Mouse (Mus musculus) gastrocnemius, postnatal 25 days (tissue): ENCODE data around the gene Fam53b. TPM values are rescaled to one million over a fixed set of nuclear protein-coding genes. Genes with fewer than 3 reads are reported as not detected.

ENCODE experiments used
- DNase-seq: peaks from one replicate; pipeline ENCODE4 v3.0.0; 2022
- total RNA-seq, 2 experiments: library from RNA; stranded (reverse); gene quantifications; 1 replicate in 1 of 2; 2 replicates in 1 of 2; pipeline ENCODE4 v1.2.3; 2021

The Fam53b gene
- total RNA-seq, 2 experiments from 2014 or later: 17.0 to 19.0 TPM

- DNase-seq: peak; percentile 84
Observed at GRCm38 (mm10) chr7:132810879-132811278, 2.8 kb downstream of the Fam53b start.

DNA sequence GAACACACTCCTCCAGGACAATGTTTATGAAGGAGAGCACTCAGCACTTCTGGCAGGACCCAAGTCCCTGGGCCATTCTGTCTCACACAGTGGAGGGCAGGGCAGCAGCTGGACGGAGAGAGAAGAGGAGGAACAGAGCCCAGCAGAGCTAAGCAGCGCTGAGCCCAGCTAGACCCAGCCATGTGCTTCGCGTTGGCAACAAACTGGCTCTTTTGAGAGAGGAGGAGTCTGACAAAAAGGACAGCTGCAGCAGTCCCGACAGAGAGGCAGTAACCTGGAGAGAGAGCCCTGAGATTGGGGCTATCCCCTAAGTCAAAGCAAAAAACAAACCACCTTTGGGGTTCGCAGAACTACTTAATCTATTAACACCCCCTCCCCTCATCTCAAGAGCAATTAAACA lies 3.3 kb downstream of the Fam53b start:
- peak; percentile 83 for DNase-seq

DNA sequence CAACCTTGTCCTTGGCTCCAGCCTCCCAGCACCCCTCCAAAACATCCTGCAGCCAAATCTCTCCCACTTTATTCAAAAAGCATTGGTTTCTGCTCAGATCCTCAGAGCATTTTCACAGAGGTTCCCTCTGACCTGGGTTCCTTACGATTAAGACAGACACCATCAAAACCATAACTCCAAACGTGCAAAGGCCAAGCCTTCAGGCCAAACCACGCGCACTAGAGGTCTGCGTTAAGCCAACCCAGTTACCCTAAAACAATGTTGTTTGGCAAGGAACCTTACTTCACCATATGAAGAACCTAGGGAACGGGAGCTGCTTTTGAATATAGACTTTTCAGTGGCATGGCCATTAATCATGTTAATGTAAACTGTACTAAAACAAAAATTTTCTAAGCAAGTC lies 4.0 kb downstream of the Fam53b start:
- no peak for DNase-seq

DNA sequence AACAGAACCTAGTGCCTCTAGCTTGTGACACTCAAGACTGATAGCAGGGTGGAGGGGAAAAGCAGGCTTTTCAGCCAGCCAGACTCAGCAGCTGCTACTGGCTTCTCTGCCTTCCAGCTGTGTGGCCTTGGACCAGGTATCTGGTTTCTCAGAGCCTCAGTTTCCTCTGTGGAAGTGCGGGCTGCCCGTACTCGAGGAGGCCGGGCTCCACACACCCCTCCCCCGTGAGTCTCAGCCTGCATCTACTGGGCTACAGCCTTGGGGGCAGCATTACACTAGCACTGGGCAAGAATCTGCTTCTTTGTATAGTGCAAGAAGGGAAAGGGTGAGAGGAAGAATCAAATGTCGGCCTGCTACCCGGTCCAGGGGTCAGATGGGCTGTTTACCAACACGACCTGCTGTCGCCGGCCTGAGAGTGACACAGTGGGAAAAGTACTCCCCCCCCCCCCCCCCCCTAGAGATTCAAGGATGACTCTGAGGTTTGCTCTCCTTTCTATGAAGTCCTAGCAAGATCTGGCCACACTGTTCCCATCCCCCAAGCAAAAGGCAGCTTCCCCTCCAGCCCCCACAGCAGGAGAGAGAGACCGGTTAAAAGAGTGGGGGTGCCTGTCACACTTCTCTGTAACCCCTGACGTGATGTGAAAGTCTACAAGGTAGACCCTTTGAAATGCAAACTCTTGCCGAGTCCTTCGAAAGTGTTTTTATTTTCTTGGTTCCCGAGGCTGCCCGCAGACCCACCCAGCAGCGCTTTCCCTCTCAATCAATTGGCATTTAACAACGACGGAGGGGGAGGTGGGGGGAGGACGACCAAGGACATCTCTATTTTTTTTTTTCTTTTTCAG lies 4.6 kb downstream of the Fam53b start:
- DNase-seq: peak; percentile 68

DNA sequence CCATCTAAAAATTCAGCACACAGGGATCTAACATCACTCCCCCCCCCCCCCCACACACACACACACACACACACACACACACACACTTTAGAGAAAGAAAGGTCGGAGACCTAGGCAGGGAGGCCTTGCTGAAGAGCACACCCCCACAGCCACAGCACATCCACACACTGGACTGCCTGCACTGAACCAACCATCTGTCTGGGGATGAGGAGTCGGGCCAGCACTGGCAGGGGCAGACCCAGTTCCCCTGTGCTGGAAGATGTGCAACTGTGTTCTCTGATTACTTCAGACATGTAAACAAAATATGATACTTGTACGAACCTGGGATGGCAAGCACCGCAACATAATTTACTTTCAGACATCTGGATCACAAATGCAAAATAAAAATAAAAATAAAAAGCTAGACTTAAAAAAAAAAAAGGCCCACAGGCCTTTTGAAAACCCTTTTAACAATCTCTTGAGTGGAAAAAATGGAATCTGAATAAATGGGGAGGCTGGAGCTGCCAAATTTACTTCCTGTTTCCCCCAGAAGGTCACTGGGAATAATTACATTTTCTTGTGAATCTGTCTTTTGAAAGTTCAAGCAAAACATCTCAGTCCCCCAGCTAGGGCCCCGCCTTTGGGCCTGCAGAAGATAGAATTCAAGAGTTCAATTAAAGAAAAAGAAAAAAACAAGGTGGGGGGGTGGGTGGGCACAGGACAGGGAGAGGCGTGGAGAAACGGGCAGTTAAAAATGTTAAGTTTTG lies 5.5 kb downstream of the Fam53b start:
- peak; percentile 71 for DNase-seq

GRCm38 (mm10) chr7:132806926-132807857 lies 6.5 kb downstream of the Fam53b start:
- no peak for DNase-seq

DNA sequence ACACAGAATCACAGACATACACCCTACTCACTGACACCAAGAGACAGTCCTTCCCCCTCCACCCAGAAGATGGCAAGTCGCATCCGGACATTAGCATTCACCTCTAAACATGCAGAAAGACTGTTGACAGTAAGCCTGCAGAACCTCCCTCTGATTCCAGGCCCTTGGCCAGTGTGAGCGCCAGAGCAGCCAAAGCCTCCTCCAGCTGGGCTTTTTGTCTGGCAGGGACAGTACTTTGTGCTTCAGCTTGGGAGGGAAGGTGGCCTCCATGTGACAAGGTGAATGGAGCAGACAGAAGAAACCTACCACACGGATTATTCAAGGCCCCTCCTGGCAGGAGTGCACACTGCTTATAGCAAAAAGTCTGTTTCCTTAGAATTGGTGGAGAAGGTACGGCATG lies 7.4 kb downstream of the Fam53b start:
- DNase-seq: peak; percentile 77

DNA sequence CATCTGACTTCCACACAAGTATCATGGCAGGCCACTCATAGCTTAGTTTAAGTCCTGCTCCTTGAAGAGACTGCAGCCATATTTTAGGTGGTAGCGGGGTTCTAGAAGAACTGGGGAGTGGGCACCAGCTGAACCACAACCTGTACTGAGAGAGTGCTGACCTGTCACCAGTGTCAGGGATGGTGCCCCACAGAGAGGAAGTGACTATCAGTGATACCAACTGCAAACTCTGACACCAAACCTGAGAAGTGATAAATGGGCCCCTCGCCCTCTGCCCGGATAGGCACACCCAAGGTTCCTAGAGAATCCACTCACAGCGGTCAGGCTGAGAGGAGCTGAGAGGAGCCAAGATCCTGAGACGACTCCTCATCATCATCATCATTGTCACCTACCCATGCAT lies 8.7 kb downstream of the Fam53b start:
- DNase-seq: no peak

DNA sequence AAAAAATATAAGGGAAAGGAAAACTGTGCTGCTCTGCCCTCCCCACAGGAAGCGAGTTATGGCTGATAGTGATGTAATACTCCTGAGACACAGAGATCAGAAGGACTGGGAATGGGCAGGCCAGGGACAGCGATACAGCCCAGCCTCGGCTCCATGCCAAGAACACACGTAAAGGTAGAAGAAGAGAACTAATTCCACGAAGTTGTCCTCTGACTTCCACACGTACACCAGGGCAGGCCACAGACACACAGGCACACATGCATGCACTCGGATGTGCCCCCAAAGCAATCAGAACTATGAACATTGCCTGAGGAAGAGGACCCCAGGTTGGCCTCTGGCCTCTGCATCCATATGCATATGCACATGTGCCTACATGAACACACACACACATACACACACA lies 9.2 kb downstream of the Fam53b start:
- no peak for DNase-seq

DNA sequence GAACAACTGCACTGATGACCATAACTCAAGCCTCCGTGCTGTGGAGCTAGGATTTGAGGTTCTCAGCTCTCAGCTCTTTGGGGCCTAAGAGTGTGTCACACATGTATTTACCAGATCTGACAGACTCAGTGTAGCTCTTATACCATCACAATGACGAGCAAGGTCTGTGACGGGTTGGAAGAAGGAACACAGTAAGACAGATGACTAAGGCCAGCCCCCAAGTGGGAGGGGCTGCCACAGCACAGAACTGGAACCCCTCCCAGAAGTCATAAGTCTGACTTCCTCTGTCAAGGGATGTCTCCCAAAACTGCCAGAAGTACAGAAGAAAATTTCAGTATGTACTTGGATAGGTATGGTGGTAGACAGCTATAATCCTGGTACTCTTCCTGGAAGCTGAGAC lies 9.7 kb downstream of the Fam53b start:
- no peak for DNase-seq

DNA sequence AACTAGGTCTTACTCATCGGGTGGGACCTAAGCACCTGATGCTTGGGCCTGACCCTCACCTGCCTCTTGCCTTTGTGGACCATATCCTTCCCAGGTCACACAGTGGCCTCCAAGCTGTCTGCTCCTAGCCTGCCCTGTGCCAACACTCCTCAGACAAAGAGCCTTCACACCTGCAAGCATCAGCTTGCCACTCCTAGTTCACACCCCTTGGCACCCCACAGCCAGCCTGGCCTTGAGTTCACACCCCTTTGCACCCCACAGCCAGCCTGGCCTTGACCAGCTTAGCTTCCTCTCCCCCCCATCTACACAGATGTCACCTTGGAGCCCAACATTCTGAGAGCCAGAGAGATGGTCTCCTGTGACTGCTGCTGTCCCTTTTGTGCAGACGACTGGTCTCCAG lies 10.3 kb downstream of the Fam53b start:
- no peak for DNase-seq

GRCm38 (mm10) chr7:132802691-132803090 lies 11.0 kb downstream of the Fam53b start:
- no peak for DNase-seq

DNA sequence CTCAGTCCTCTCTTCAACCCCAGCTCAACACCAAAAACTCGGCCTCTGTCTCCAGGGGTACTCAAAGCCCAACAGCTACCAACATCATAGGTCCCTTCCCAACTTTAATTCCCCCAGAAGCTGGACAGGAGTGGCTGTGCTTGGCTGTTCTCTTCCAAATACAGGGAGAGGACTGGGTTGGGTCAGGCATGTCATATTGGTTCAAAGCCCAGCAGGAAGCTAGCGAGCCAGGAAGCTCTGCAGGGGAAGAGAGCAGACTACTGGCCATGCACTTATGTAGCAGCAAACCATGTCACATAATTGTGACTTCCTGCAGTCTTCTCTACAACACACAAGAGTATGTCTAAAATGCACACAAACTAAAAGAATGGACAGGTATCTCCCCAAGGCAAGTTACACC lies 11.6 kb downstream of the Fam53b start:
- DNase-seq: peak; percentile 65

GRCm38 (mm10) chr7:132801509-132801908 lies 12.2 kb downstream of the Fam53b start:
- DNase-seq: no peak

- DNase-seq: no peak
Observed at GRCm38 (mm10) chr7:132800868-132801267, 12.8 kb downstream of the Fam53b start.

- no peak for DNase-seq
Observed at GRCm38 (mm10) chr7:132799119-132800016, 14.3 kb downstream of the Fam53b start.

- no peak for DNase-seq
Observed at GRCm38 (mm10) chr7:132795141-132795540, 18.5 kb downstream of the Fam53b start.

DNA sequence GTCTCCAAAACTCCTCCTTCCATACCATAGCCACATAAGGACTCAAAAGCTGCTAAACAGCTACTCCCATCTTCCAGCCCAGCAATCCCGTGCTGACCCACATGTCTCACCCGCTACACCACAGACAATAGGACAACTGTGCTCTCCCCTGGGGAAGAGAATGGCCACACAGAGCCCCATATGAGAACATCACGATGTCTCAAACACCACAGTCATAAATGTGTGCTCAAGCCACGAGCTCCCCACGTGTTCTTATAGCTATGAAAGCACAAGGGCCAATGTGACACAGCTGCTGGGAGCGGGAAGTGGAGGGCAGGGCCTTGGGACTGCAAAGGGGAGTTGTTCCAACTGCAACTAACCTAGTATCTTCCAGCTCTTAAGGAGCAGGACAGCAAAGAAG lies 20.2 kb downstream of the Fam53b start:
- no peak for DNase-seq

GRCm38 (mm10) chr7:132790447-132791219 lies 23.1 kb downstream of the Fam53b start:
- DNase-seq: no peak

DNA sequence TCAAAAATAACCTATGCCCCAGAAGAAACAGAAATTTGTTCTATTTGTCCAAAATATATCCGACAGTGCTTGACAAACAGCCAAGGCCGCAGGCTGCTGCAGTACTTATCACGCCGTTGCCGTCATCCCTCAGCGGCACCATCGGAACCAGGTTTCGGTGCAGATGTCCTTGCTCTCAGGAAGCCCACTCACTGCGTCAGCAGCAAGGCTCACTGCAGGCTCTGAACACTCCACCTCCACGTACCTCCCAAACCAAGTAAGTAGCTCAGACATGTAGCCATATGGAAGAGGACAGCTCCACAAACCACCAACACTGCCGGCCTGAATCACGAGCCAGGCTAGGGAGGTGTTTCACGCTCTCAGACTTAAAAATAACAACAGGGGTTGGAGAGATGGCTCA lies 24.9 kb downstream of the Fam53b start:
- no peak for DNase-seq
